Comparison of ENCODE assay signal across 16 mouse cellular contexts in genomic region chr9:62162889-62163291, GRCm38 (mm10). TPM values are rescaled to one million over a fixed set of nuclear protein-coding genes. Genes with fewer than 3 reads are reported as not detected.
A peak's percentile ranks its signal among the peaks of the same experiment; 100 is the strongest.
DNase-seq lines count a peak whose midpoint lies in the region; ATAC-seq and TF ChIP-seq lines count a peak whose summit lies in the region.
"Had no signal": no experiment of that assay in that cellular context is flagged by ENCODE, and none has a peak within 500 bp of the region (broad histone marks: within the 10 kb centered on the region; RNA-seq: fewer than 3 reads in every experiment).

No protein-coding gene starts in this region.

- TF ChIP-seq POLR2A in cerebellum, adult 2 months (IDR thresholded peaks at IDR 0.05; ENCODE audit: borderline replicate concordance, insufficient read depth, low read length): no peak

- no peak overlapping the region for H3K4me2 ChIP-seq in heart, embryonic 11.5 days
- no peak overlapping the region for H3K4me2 ChIP-seq in limb, embryonic 11.5 days (ENCODE audit: low read depth, severe bottlenecking)
- H3K4me2 ChIP-seq in neural tube, embryonic 11.5 days (ENCODE audit: low read depth): no peak overlapping the region
- no peak overlapping the region for H3K4me2 ChIP-seq in stomach, postnatal 0 days (replicated peaks; ENCODE audit: low read depth)
- H3K4me2 ChIP-seq: intestine, embryonic 15.5 days; limb, embryonic 15.5 days had no signal

- H3K9me3 ChIP-seq in heart, embryonic 11.5 days (replicated peaks; ENCODE audit: control insufficient read depth, low read length): no peaks in the 10 kb centered on the region
- H3K9me3 ChIP-seq in limb, embryonic 11.5 days (ENCODE audit: control insufficient read depth, low read length): no peaks in the 10 kb centered on the region
- H3K9me3 ChIP-seq in neural tube, embryonic 11.5 days (ENCODE audit: control insufficient read depth, low read length): no peaks in the 10 kb centered on the region
- no peaks in the 10 kb centered on the region for H3K9me3 ChIP-seq in stomach, postnatal 0 days (ENCODE audit: control insufficient read depth, low read length)
- H3K9me3 ChIP-seq: intestine, embryonic 15.5 days; limb, embryonic 15.5 days had no signal

- 52% methylated on average over 4 of the region's 4 CpGs for WGBS in heart, embryonic 11.5 days (ENCODE audit: insufficient replicate concordance)
- WGBS in limb, embryonic 11.5 days: 15% methylated on average over 4 of the region's 4 CpGs
- WGBS in neural tube, embryonic 11.5 days: 37% methylated on average over 4 of the region's 4 CpGs
- WGBS in stomach, postnatal 0 days: 70% methylated on average over 4 of the region's 4 CpGs
- WGBS in cerebellum, adult 2 months: 91% methylated on average over 4 of the region's 4 CpGs

- H3K4me3 ChIP-seq in heart, embryonic 11.5 days (ENCODE audit: low read depth, low read length): no peak overlapping the region
- H3K4me3 ChIP-seq in limb, embryonic 11.5 days (ENCODE audit: low read depth, low read length): no peak overlapping the region
- no peak overlapping the region for H3K4me3 ChIP-seq in neural tube, embryonic 11.5 days (ENCODE audit: low read depth, low read length)
- H3K4me3 ChIP-seq in stomach, postnatal 0 days (ENCODE audit: low read depth, low read length): no peak overlapping the region
- no peak overlapping the region for H3K4me3 ChIP-seq in cerebellum, adult 2 months (replicated peaks; ENCODE audit: insufficient read depth, low read depth, low read length)
- H3K4me3 ChIP-seq in left cerebral cortex, adult 2 months: no peak overlapping the region
- H3K4me3 ChIP-seq: intestine, embryonic 15.5 days; limb, embryonic 15.5 days had no signal

- TF ChIP-seq EP300 in stomach, postnatal 0 days (optimal IDR thresholded peaks at IDR 0.05): no peak

- peak; percentile 16 for DNase-seq in heart, postnatal 4 days
- peak; percentile 53 for DNase-seq in embryo, embryonic 9.5 days (ENCODE audit: extremely low spot score)
- DNase-seq in limb, embryonic 11.5 days (ENCODE audit: low spot score): peak; percentile 68
- peak; percentile 25 for DNase-seq in neural tube, embryonic 11.5 days (ENCODE audit: low spot score)
- DNase-seq in stomach, postnatal 0 days (ENCODE audit: low spot score): no peak
- no peak for DNase-seq in cerebellum, adult 2 months
- DNase-seq in left cerebral cortex, adult 2 months (ENCODE audit: extremely low spot score in 1 of 2, low spot score in 2 of 2): no peak
- DNase-seq: adrenal gland, adult 2 months; cerebellum, adult 8-10 months; lung, adult 18-20 months; lung, postnatal 4 days; thymus, postnatal 36 days had no signal

- no peaks in the 10 kb centered on the region; the same call in 1 of the 2 replicates for H3K27me3 ChIP-seq in heart, embryonic 11.5 days (ENCODE audit: control insufficient read depth, insufficient read depth, low read length)
- H3K27me3 ChIP-seq in limb, embryonic 11.5 days (ENCODE audit: control insufficient read depth, insufficient read depth, low read length): no peaks in the 10 kb centered on the region
- no peaks in the 10 kb centered on the region for H3K27me3 ChIP-seq in neural tube, embryonic 11.5 days (ENCODE audit: control insufficient read depth, insufficient read depth, low read length)
- no peaks in the 10 kb centered on the region for H3K27me3 ChIP-seq in stomach, postnatal 0 days (ENCODE audit: control insufficient read depth, insufficient read depth, low read length)
- no peaks in the 10 kb centered on the region for H3K27me3 ChIP-seq in cerebellum, adult 2 months (ENCODE audit: control insufficient read depth, insufficient read depth, low read length)
- H3K27me3 ChIP-seq: intestine, embryonic 15.5 days; limb, embryonic 15.5 days had no signal

- H3K27ac ChIP-seq in heart, embryonic 11.5 days (ENCODE audit: low read depth, low read length): no peak overlapping the region
- H3K27ac ChIP-seq in limb, embryonic 11.5 days (replicated peaks; ENCODE audit: low read depth, low read length): no peak overlapping the region
- no peak overlapping the region for H3K27ac ChIP-seq in neural tube, embryonic 11.5 days (ENCODE audit: low read depth, low read length)
- H3K27ac ChIP-seq in stomach, postnatal 0 days (replicated peaks): no peak overlapping the region
- no peak overlapping the region for H3K27ac ChIP-seq in cerebellum, adult 2 months (ENCODE audit: insufficient read depth, low read length)
- H3K27ac ChIP-seq in left cerebral cortex, adult 2 months: no peak overlapping the region
- H3K27ac ChIP-seq: intestine, embryonic 15.5 days; kidney, postnatal 0 days; limb, embryonic 15.5 days had no signal

- no peak overlapping the region for H3K9ac ChIP-seq in heart, embryonic 11.5 days (ENCODE audit: low read depth, low read length)
- H3K9ac ChIP-seq in limb, embryonic 11.5 days (ENCODE audit: low read length): no peak overlapping the region
- H3K9ac ChIP-seq in neural tube, embryonic 11.5 days (ENCODE audit: low read length): no peak overlapping the region
- H3K9ac ChIP-seq in stomach, postnatal 0 days (ENCODE audit: low read length): no peak overlapping the region
- H3K9ac ChIP-seq: intestine, embryonic 15.5 days; limb, embryonic 15.5 days had no signal

- intact Hi-C loops in left cerebral cortex, adult 2 months (cut with DNase I): no loop called here

- no peak for TF ChIP-seq CTCF in stomach, postnatal 0 days (IDR thresholded peaks at IDR 0.05; ENCODE audit: low read depth)
- no peak for TF ChIP-seq CTCF in cerebellum, adult 2 months (IDR thresholded peaks at IDR 0.05; ENCODE audit: borderline replicate concordance, insufficient read depth, low read depth, low read length)
- no peak for TF ChIP-seq CTCF in left cerebral cortex, adult 2 months (IDR thresholded peaks at IDR 0.05)

- no peak for ATAC-seq in heart, embryonic 11.5 days (replicated peaks; ENCODE audit: insufficient number of reproducible peaks, low FRiP score, low TSS enrichment)
- 0 out of 2 replicates have a peak, but pooled peaks have one; percentile 13 for ATAC-seq in limb, embryonic 11.5 days (ENCODE audit: insufficient number of reproducible peaks, low FRiP score, low TSS enrichment, low read depth)
- no peak for ATAC-seq in neural tube, embryonic 11.5 days (ENCODE audit: insufficient read depth, low FRiP score, low TSS enrichment)
- ATAC-seq in stomach, postnatal 0 days (ENCODE audit: low FRiP score, low TSS enrichment): no peak
- ATAC-seq: intestine, embryonic 15.5 days had no signal

- no peaks in the 10 kb centered on the region for H3K4me1 ChIP-seq in heart, embryonic 11.5 days (ENCODE audit: control insufficient read depth, insufficient read depth, low read length)
- peaks cover 3% of the 10 kb centered on the region for H3K4me1 ChIP-seq in limb, embryonic 11.5 days (ENCODE audit: control insufficient read depth, insufficient read depth, low read length)
- peaks cover 5% of the 10 kb centered on the region; the same call in 1 of the 2 replicates for H3K4me1 ChIP-seq in neural tube, embryonic 11.5 days (ENCODE audit: control insufficient read depth, insufficient read depth, low read length)
- no peaks in the 10 kb centered on the region for H3K4me1 ChIP-seq in stomach, postnatal 0 days (replicated peaks; ENCODE audit: control insufficient read depth, insufficient read depth)
- H3K4me1 ChIP-seq in cerebellum, adult 2 months (ENCODE audit: control insufficient read depth, insufficient read depth, low read length): peaks cover 16% of the 10 kb centered on the region
- H3K4me1 ChIP-seq: intestine, embryonic 15.5 days had no signal

- H3K36me3 ChIP-seq in heart, embryonic 11.5 days (ENCODE audit: control insufficient read depth, insufficient read depth, low read length): no peaks in the 10 kb centered on the region
- no peaks in the 10 kb centered on the region for H3K36me3 ChIP-seq in limb, embryonic 11.5 days (ENCODE audit: control insufficient read depth, insufficient read depth, low read length)
- no peaks in the 10 kb centered on the region for H3K36me3 ChIP-seq in neural tube, embryonic 11.5 days (ENCODE audit: control insufficient read depth, insufficient read depth, low read length)
- no peaks in the 10 kb centered on the region for H3K36me3 ChIP-seq in stomach, postnatal 0 days (ENCODE audit: control insufficient read depth, insufficient read depth, low read length)
- H3K36me3 ChIP-seq: intestine, embryonic 15.5 days; limb, embryonic 15.5 days had no signal

RNA-seq across cellular contexts. Expression of gene Glce, which starts 40.4 kb away (rescaled TPM):
- total RNA-seq in heart, postnatal 4 days (2021): 10 to 100 TPM; 11.3 to 14.4 TPM
- 10.7 and 15.4 TPM in 2 replicates for polyA plus RNA-seq in heart, embryonic 11.5 days (2014; fragmentation: Nextera tagmentation; extraction: Ambion mirVana)
- 24.1 and 25.0 TPM in 2 replicates for polyA plus RNA-seq in limb, embryonic 11.5 days (2014; fragmentation: Nextera tagmentation; extraction: Ambion mirVana)
- 24.6 and 28.1 TPM in 2 replicates for polyA plus RNA-seq in neural tube, embryonic 11.5 days (2014; fragmentation: Nextera tagmentation; extraction: Ambion mirVana)
- polyA plus RNA-seq in stomach, postnatal 0 days (2015; fragmentation: Nextera tagmentation; extraction: Ambion mirVana): 10.8 and 11.2 TPM in 2 replicates
- 17.8 and 20.4 TPM in 2 replicates for polyA plus RNA-seq in cerebellum, adult 2 months (2012; rRNA removed)
- 10 to 100 TPM; 31.5 to 33.9 TPM for total RNA-seq in left cerebral cortex, adult 2 months (2021)

Comparison
In these comparisons a context has a peak if more than half of its experiments do, and no peak if none do; other contexts are left out.
1. DNase-seq: peak in heart, postnatal 4 days (single experiment), embryo, embryonic 9.5 days (single experiment), limb, embryonic 11.5 days (single experiment) and neural tube, embryonic 11.5 days (single experiment); none in stomach, postnatal 0 days (single experiment), cerebellum, adult 2 months (0 of 2) and left cerebral cortex, adult 2 months (0 of 2).